Mouse (Mus musculus) v-Abl transformed pro-B cells (cell line): ENCODE results near the gene Map6.

ENCODE experiments used
- in situ Hi-C, 2 experiments: fragments of 400-800 bp; cut with MboI; formaldehyde crosslinking; loops; one replicate each; pipeline ENCODE4 v1.15.1; 2025; ENCODE audit not compliant: unreplicated experiment in 2 of 2

Gene Map6

GRCm38 (mm10) chr7:99306640-99307039 lies 39.4 kb downstream of the Map6 start:
- in situ Hi-C loops = no loop called here

GRCm38 (mm10) chr7:99311433-99311832 lies 44.2 kb downstream of the Map6 start:
- in situ Hi-C loops = loop anchor here in 1 of 2 experiments (10.0 kb wide), 1 partner anchor 47 kb away; the partner anchor contains the start of gene Map6

DNA sequence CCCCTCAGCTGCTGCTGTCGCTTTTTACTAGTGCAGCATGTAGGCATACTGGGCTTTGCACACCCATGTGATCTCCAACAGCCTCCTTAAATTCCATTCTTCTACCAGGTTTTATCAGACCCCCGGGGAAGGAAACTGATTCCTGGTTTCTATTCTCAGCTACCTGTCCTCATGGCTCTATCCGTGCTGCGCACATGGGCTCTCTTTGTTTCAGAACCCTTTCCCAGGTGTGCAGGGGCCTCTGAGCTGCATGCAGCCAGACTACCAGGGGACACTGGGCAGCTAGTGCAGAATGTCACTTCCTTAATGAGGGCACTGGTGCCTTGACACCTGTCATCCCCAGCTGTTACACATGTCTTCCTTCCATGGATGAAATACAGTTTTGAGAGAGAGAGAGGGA lies 44.8 kb downstream of the Map6 start:
- in situ Hi-C loops = loop anchor here in 1 of 2 experiments (10.0 kb wide), 1 partner anchor 47 kb away; the partner anchor contains the start of gene Map6

DNA sequence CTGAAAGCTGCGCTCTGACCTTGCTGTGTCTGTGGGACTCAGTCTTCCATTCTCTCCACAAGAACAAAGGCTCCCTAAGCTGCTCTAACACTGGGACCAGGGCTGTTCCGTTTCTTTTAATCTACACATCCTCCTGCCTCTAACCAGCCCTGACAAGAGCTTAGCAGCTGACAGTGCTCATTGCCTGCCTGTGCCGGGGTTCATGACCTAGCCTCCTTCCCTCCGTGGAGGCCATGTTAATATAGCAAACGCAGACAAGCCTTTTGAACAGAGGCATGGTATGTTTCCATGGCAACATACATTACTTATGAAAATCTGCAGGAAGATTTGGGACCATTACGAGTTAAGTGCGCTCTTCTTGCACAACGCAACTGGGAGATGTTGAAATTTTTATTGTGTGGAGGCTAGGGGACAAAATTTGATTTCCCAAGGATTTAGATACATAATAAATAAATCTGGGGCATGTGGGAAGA lies 45.5 kb downstream of the Map6 start:
- in situ Hi-C loops = loop anchor here in 1 of 2 experiments (10.0 kb wide), 1 partner anchor 48 kb away; the partner anchor contains the start of gene Map6

GRCm38 (mm10) chr7:99313253-99313652 lies 46.0 kb downstream of the Map6 start:
- in situ Hi-C loops = loop anchor here in 1 of 2 experiments (10.0 kb wide), 1 partner anchor 48 kb away; the partner anchor contains the start of gene Map6

DNA sequence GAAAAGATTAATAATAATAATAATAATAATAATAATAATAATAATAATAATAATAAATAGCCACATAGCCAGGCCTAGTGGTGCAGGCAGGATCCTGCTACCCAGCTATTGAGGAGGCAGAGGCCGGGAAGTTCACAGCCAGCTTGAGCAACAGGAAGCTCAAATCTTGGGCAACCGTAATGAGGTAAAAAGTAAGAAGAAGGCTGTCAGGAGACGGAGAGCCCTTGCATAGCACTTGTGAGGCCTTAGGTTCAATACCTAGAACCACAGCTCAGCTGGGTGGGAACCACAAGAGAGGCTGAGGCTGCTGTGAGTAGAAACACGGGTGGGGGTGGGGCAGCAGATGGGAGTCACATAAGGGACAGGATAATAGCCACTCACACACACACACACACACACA lies 47.3 kb downstream of the Map6 start:
- in situ Hi-C loops = loop anchor here in 1 of 2 experiments (10.0 kb wide), 1 partner anchor 50 kb away; the partner anchor contains the start of gene Map6

- in situ Hi-C loops = loop anchor here (5.0 to 10.0 kb wide), 2 partner anchors 51 to 54 kb away; partner anchors contain the start of gene Map6 (in 1 of the 2)
Measured at GRCm38 (mm10) chr7:99316207-99316606, 49.0 kb downstream of the Map6 start.

- in situ Hi-C loops = loop anchor here (5.0 to 10.0 kb wide), 2 partner anchors 53 to 55 kb away; partner anchors contain the start of gene Map6 (in 1 of the 2)
Measured at GRCm38 (mm10) chr7:99317475-99317874, 50.2 kb downstream of the Map6 start.

GRCm38 (mm10) chr7:99320524-99320923 lies 53.3 kb downstream of the Map6 start:
- in situ Hi-C loops = no loop called here

- in situ Hi-C loops = no loop called here
Measured at GRCm38 (mm10) chr7:99322691-99323320, 55.6 kb downstream of the Map6 start.

DNA sequence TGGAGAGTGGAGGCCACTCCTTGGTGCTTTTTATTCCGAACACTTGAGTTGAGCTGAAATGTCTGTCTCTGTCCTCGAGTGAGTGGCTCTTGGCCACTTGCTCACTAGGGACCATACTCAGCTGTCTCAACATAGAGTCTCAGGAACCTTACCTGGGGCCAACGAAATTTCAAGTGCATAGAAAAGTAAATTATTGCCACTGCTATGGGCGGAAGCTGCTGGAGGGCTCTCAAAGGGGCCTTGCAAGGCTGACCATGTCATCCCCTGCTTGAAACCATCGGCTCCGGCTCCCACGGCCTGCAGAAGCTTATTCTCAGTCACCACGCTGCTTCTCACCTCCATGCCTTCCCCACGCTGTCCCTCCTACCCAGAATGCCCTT lies 56.1 kb downstream of the Map6 start:
- in situ Hi-C loops = no loop called here

- in situ Hi-C loops = no loop called here
Measured at GRCm38 (mm10) chr7:99324810-99325209, 57.6 kb downstream of the Map6 start.

GRCm38 (mm10) chr7:99326128-99326527 lies 58.9 kb downstream of the Map6 start:
- in situ Hi-C loops = no loop called here

- in situ Hi-C loops = no loop called here
Measured at GRCm38 (mm10) chr7:99328847-99329246, 61.6 kb downstream of the Map6 start.

- in situ Hi-C loops = loop anchor here (5.0 kb wide), 2 partner anchors 37 to 122 kb away; no protein-coding TSS in a partner anchor
Measured at GRCm38 (mm10) chr7:99330012-99330411, 62.8 kb downstream of the Map6 start.

GRCm38 (mm10) chr7:99332774-99333480 lies 65.7 kb downstream of the Map6 start:
- in situ Hi-C loops = loop anchor here (5.0 kb wide), 2 partner anchors 34 to 119 kb away; no protein-coding TSS in a partner anchor

GRCm38 (mm10) chr7:99340736-99341135 lies 73.5 kb downstream of the Map6 start:
- in situ Hi-C loops = no loop called here

DNA sequence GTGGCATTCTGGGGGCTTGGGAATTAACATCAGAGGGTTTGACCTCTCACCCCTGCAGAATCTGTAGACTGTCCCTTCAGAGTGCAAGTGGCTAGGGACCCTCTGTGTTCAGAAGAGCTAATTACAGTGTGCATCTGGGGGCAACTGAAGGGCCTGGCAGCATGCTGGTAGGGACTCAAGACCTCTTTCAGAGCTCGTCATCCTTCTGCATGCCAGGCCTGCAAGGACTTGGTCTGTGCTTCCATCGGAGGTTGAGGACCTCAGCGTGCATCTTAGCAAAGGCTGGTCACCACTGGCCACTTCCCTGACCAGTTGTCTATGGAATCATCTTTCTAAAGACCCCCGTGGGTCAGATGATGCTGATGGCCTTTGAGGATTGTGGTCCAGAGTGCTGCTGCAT lies 76.3 kb downstream of the Map6 start:
- in situ Hi-C loops = no loop called here

GRCm38 (mm10) chr7:99347268-99347667 lies 80.0 kb downstream of the Map6 start:
- in situ Hi-C loops = no loop called here

GRCm38 (mm10) chr7:99348883-99349282 lies 81.6 kb downstream of the Map6 start:
- in situ Hi-C loops = no loop called here
